9 mouse cellular contexts compared by ENCODE assay signal in the genomic region with DNA sequence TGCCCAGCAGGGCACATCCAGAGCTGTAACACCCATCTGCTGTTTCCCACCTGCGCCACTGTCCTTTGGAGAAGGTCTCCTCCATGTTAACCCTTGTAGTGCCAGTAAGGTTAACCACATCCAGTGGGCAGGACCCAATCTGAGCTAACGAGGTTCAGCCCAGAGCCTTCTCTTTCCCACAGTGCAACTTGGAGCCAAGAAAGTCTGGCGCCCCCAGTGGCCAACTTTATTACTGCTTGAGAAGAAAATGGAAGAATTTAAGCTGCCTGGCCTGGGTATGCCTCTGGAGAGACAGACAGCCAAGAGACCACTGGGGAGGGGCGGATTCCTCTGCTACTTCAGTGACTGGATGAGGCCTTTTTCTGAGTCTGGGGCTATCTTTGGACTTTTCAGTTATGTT.
DNase-seq lines count a peak whose midpoint lies in the region; ATAC-seq and TF ChIP-seq lines count a peak whose summit lies in the region.
"Had no signal": no experiment of that assay in that cellular context is flagged by ENCODE, and none has a peak within 500 bp of the region (broad histone marks: within the 10 kb centered on the region; RNA-seq: fewer than 3 reads in every experiment).

No protein-coding gene starts in this region.

- TF ChIP-seq EP300 in heart, postnatal 0 days (IDR thresholded peaks at IDR 0.05; ENCODE audit: low read depth): no peak

- H3K27me3 ChIP-seq in neural tube, embryonic 15.5 days (replicated peaks): no peaks in the 10 kb centered on the region
- no peaks in the 10 kb centered on the region for H3K27me3 ChIP-seq in heart, postnatal 0 days (ENCODE audit: control insufficient read depth, insufficient read depth, low read length)
- no peaks in the 10 kb centered on the region for H3K27me3 ChIP-seq in limb, embryonic 11.5 days (ENCODE audit: control insufficient read depth, insufficient read depth, low read length)
- H3K27me3 ChIP-seq in neural tube, embryonic 11.5 days (ENCODE audit: control insufficient read depth, insufficient read depth, low read length): no peaks in the 10 kb centered on the region
- H3K27me3 ChIP-seq: neural tube, embryonic 13.5 days had no signal

- no peak for ATAC-seq in neural tube, embryonic 15.5 days (ENCODE audit: low FRiP score)
- ATAC-seq in heart, postnatal 0 days (ENCODE audit: insufficient read depth, low read depth): peak; percentile 24; the same call in 1 of the 2 replicates
- no peak; the same call in 1 of the 2 replicates for ATAC-seq in limb, embryonic 11.5 days (ENCODE audit: insufficient number of reproducible peaks, low FRiP score, low TSS enrichment, low read depth)
- 0 out of 2 replicates have a peak, but pooled peaks have one; percentile 23 for ATAC-seq in neural tube, embryonic 11.5 days (ENCODE audit: insufficient read depth, low FRiP score, low TSS enrichment)

- no peak overlapping the region for H3K4me3 ChIP-seq in neural tube, embryonic 15.5 days (replicated peaks)
- H3K4me3 ChIP-seq in heart, postnatal 0 days (ENCODE audit: low read depth, low read length): no peak overlapping the region
- H3K4me3 ChIP-seq in limb, embryonic 11.5 days (ENCODE audit: low read depth, low read length): no peak overlapping the region
- no peak overlapping the region for H3K4me3 ChIP-seq in neural tube, embryonic 11.5 days (ENCODE audit: low read depth, low read length)
- H3K4me3 ChIP-seq: neural tube, embryonic 13.5 days had no signal

- H3K4me2 ChIP-seq in neural tube, embryonic 15.5 days: no peak overlapping the region
- no peak overlapping the region for H3K4me2 ChIP-seq in heart, postnatal 0 days (ENCODE audit: low read depth, low read length)
- no peak overlapping the region for H3K4me2 ChIP-seq in limb, embryonic 11.5 days (ENCODE audit: low read depth, severe bottlenecking)
- no peak overlapping the region for H3K4me2 ChIP-seq in neural tube, embryonic 11.5 days (ENCODE audit: low read depth)
- H3K4me2 ChIP-seq: neural tube, embryonic 13.5 days had no signal

- H3K27ac ChIP-seq in neural tube, embryonic 15.5 days (replicated peaks): no peak overlapping the region
- H3K27ac ChIP-seq in heart, postnatal 0 days (ENCODE audit: low read depth): no peak overlapping the region
- no peak overlapping the region for H3K27ac ChIP-seq in limb, embryonic 11.5 days (replicated peaks; ENCODE audit: low read depth, low read length)
- H3K27ac ChIP-seq in neural tube, embryonic 11.5 days (ENCODE audit: low read depth, low read length): no peak overlapping the region
- H3K27ac ChIP-seq: neural tube, embryonic 13.5 days had no signal

- peak; percentile 66 for TF ChIP-seq CTCF in heart, postnatal 0 days (IDR thresholded peaks at IDR 0.05; ENCODE audit: low read depth)

- 40% methylated on average over 4 of the region's 4 CpGs for WGBS in neural tube, embryonic 15.5 days
- 46% methylated on average over 4 of the region's 4 CpGs for WGBS in heart, postnatal 0 days
- WGBS in limb, embryonic 11.5 days: 48% methylated on average over 4 of the region's 4 CpGs
- 34% methylated on average over 4 of the region's 4 CpGs for WGBS in neural tube, embryonic 11.5 days

- H3K9me3 ChIP-seq in neural tube, embryonic 15.5 days (replicated peaks): no peaks in the 10 kb centered on the region
- no peaks in the 10 kb centered on the region for H3K9me3 ChIP-seq in heart, postnatal 0 days (replicated peaks; ENCODE audit: control insufficient read depth, low read length)
- H3K9me3 ChIP-seq in limb, embryonic 11.5 days (ENCODE audit: control insufficient read depth, low read length): no peaks in the 10 kb centered on the region
- H3K9me3 ChIP-seq in neural tube, embryonic 11.5 days (ENCODE audit: control insufficient read depth, low read length): no peaks in the 10 kb centered on the region
- H3K9me3 ChIP-seq: neural tube, embryonic 13.5 days had no signal

- H3K9ac ChIP-seq in neural tube, embryonic 15.5 days (replicated peaks): no peak overlapping the region
- H3K9ac ChIP-seq in heart, postnatal 0 days (replicated peaks; ENCODE audit: low read depth, low read length): no peak overlapping the region
- no peak overlapping the region for H3K9ac ChIP-seq in limb, embryonic 11.5 days (ENCODE audit: low read length)
- no peak overlapping the region for H3K9ac ChIP-seq in neural tube, embryonic 11.5 days (ENCODE audit: low read length)
- H3K9ac ChIP-seq: neural tube, embryonic 13.5 days had no signal

- H3K36me3 ChIP-seq in neural tube, embryonic 15.5 days: no peaks in the 10 kb centered on the region
- H3K36me3 ChIP-seq in heart, postnatal 0 days (replicated peaks; ENCODE audit: control insufficient read depth, insufficient read depth, low read length): 0 out of 2 replicates have a peak, but pooled peaks cover 7% of the 10 kb centered on the region
- no peaks in the 10 kb centered on the region for H3K36me3 ChIP-seq in limb, embryonic 11.5 days (ENCODE audit: control insufficient read depth, insufficient read depth, low read length)
- H3K36me3 ChIP-seq in neural tube, embryonic 11.5 days (ENCODE audit: control insufficient read depth, insufficient read depth, low read length): no peaks in the 10 kb centered on the region
- H3K36me3 ChIP-seq: neural tube, embryonic 13.5 days had no signal

- 0 out of 2 replicates have a peak, but pooled peaks cover 3% of the 10 kb centered on the region for H3K4me1 ChIP-seq in neural tube, embryonic 15.5 days
- H3K4me1 ChIP-seq in heart, postnatal 0 days (ENCODE audit: control insufficient read depth, insufficient read depth): no peaks in the 10 kb centered on the region
- H3K4me1 ChIP-seq in limb, embryonic 11.5 days (ENCODE audit: control insufficient read depth, insufficient read depth, low read length): peaks cover 10% of the 10 kb centered on the region; the same call in 1 of the 2 replicates
- peaks cover 4% of the 10 kb centered on the region; the same call in 1 of the 2 replicates for H3K4me1 ChIP-seq in neural tube, embryonic 11.5 days (ENCODE audit: control insufficient read depth, insufficient read depth, low read length)

- DNase-seq in neural tube, embryonic 10.5 days (ENCODE audit: extremely low spot score, low spot score): peak; percentile 76
- peak; percentile 53 for DNase-seq in WW6 (ENCODE audit: low read depth, low spot score)
- DNase-seq in cerebellum, postnatal 36 days: peak; percentile 51 to 64
- no peak for DNase-seq in heart, postnatal 0 days (ENCODE audit: low spot score)
- DNase-seq in limb, embryonic 11.5 days (ENCODE audit: low spot score): peak; percentile 86
- DNase-seq in neural tube, embryonic 11.5 days (ENCODE audit: low spot score): peak; percentile 66
- DNase-seq in thymus, postnatal 25 days: peak; percentile 61

Comparison
In these comparisons a context has a peak if more than half of its experiments do, and no peak if none do; other contexts are left out.
1. ATAC-seq: peak in heart, postnatal 0 days (single experiment) and neural tube, embryonic 11.5 days (single experiment); none in neural tube, embryonic 15.5 days (single experiment) and limb, embryonic 11.5 days (single experiment).